Mouse (Mus musculus): ENCODE data around the gene Serinc3. TPM values are rescaled to one million over a fixed set of nuclear protein-coding genes. Genes with fewer than 3 reads are reported as not detected.
"Not testable (repeated sequence)": the region's sequence is repeated elsewhere in the genome, so short reads cannot be mapped to it uniquely, and the experiment has no call there.

The Serinc3 gene
- polyA plus RNA-seq, 1 experiment from 2014 or later: 26.8 TPM

GRCm38 (mm10) chr2:163631223-163631622 lies 13.7 kb downstream of the Serinc3 start:
- no peak overlapping the region for H3K4me3 ChIP-seq (ENCODE audit: low read depth, low read length)
- ATAC-seq (ENCODE audit: insufficient number of reproducible peaks, low FRiP score, low TSS enrichment, low read depth) (no peak), DNase-seq (ENCODE audit: low spot score) (no peak)
- no peaks in the 10 kb centered on the region for H3K4me1 ChIP-seq (ENCODE audit: control insufficient read depth, insufficient read depth, low read length)
- H3K4me2 ChIP-seq (ENCODE audit: low read depth, severe bottlenecking): no peak overlapping the region
- peaks cover 34% of the 10 kb centered on the region for H3K36me3 ChIP-seq (ENCODE audit: control insufficient read depth, insufficient read depth, low read length)
- WGBS: 88% methylated on average over 4 of the region's 4 CpGs
- H3K9ac ChIP-seq (ENCODE audit: low read length): no peak overlapping the region
- H3K9me3 ChIP-seq (ENCODE audit: control insufficient read depth, low read length): no peaks in the 10 kb centered on the region
- no peak overlapping the region for H3K27ac ChIP-seq (replicated peaks; ENCODE audit: low read depth, low read length)
- no peaks in the 10 kb centered on the region for H3K27me3 ChIP-seq (ENCODE audit: control insufficient read depth, insufficient read depth, low read length)

DNA sequence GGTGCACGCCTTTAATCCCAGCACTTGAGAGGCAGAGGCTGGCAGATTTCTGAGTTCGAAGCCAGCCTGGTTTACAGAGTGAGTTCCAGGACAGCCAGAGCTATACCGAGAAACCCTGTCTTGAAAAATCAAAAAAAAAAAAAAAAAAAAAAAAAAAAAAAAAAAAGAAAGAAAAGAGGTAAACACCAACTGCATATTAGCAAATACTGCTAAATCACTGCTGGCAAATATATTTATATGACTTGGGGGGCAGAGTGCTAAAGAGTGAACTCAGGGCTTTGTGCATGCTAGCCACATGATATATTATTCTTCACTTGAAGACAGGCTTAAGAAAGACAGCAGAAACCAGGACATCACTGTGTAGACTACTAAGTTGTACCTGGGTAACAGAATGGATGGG lies 23.5 kb downstream of the Serinc3 start:
- H3K9ac ChIP-seq (ENCODE audit: low read length); H3K4me1 ChIP-seq (ENCODE audit: control insufficient read depth, insufficient read depth, low read length); H3K27me3 ChIP-seq (ENCODE audit: control insufficient read depth, insufficient read depth, low read length); DNase-seq (ENCODE audit: low spot score); ATAC-seq (ENCODE audit: insufficient number of reproducible peaks, low FRiP score, low TSS enrichment, low read depth); H3K27ac ChIP-seq (replicated peaks; ENCODE audit: low read depth, low read length); H3K9me3 ChIP-seq (ENCODE audit: control insufficient read depth, low read length); H3K4me3 ChIP-seq (ENCODE audit: low read depth, low read length); H3K4me2 ChIP-seq (ENCODE audit: low read depth, severe bottlenecking): not testable (repeated sequence)
- H3K36me3 ChIP-seq (ENCODE audit: control insufficient read depth, insufficient read depth, low read length): peaks cover 12% of the 10 kb centered on the region; the same call in 1 of the 2 replicates
- WGBS: 91% methylated on average over 3 of the region's 3 CpGs

- peaks cover 12% of the 10 kb centered on the region; the same call in 1 of the 2 replicates for H3K36me3 ChIP-seq (ENCODE audit: control insufficient read depth, insufficient read depth, low read length)
Observed at GRCm38 (mm10) chr2:163620451-163620850, 24.5 kb downstream of the Serinc3 start.

GRCm38 (mm10) chr2:163617874-163618273 lies 27.1 kb downstream of the Serinc3 start:
- WGBS: 90% methylated on average over 4 of the region's 4 CpGs
- no peak overlapping the region for H3K4me2 ChIP-seq (ENCODE audit: low read depth, severe bottlenecking)
- H3K4me3 ChIP-seq (ENCODE audit: low read depth, low read length): no peak overlapping the region
- H3K9me3 ChIP-seq (ENCODE audit: control insufficient read depth, low read length): no peaks in the 10 kb centered on the region
- DNase-seq (ENCODE audit: low spot score): no peak
- H3K9ac ChIP-seq (ENCODE audit: low read length): no peak overlapping the region
- H3K4me1 ChIP-seq (ENCODE audit: control insufficient read depth, insufficient read depth, low read length): no peaks in the 10 kb centered on the region
- H3K36me3 ChIP-seq (ENCODE audit: control insufficient read depth, insufficient read depth, low read length): peaks cover 16% of the 10 kb centered on the region
- H3K27me3 ChIP-seq (ENCODE audit: control insufficient read depth, insufficient read depth, low read length): no peaks in the 10 kb centered on the region
- H3K27ac ChIP-seq (replicated peaks; ENCODE audit: low read depth, low read length): no peak overlapping the region
- no peak for ATAC-seq (ENCODE audit: insufficient number of reproducible peaks, low FRiP score, low TSS enrichment, low read depth)

More at GRCm38 (mm10) chr2:163620451-163620850, 24.5 kb downstream of the Serinc3 start:
- H3K27ac ChIP-seq (replicated peaks; ENCODE audit: low read depth, low read length): no peak overlapping the region
- DNase-seq (ENCODE audit: low spot score) (no peak), ATAC-seq (ENCODE audit: insufficient number of reproducible peaks, low FRiP score, low TSS enrichment, low read depth) (no peak)
- no peaks in the 10 kb centered on the region for H3K9me3 ChIP-seq (ENCODE audit: control insufficient read depth, low read length)
- WGBS: 85% methylated on average over 8 of the region's 8 CpGs
- no peaks in the 10 kb centered on the region for H3K4me1 ChIP-seq (ENCODE audit: control insufficient read depth, insufficient read depth, low read length)
- no peak overlapping the region for H3K4me3 ChIP-seq (ENCODE audit: low read depth, low read length)
- H3K4me2 ChIP-seq (ENCODE audit: low read depth, severe bottlenecking): no peak overlapping the region
- no peak overlapping the region for H3K9ac ChIP-seq (ENCODE audit: low read length)
- no peaks in the 10 kb centered on the region for H3K27me3 ChIP-seq (ENCODE audit: control insufficient read depth, insufficient read depth, low read length)

- no peak overlapping the region for H3K27ac ChIP-seq (replicated peaks; ENCODE audit: low read depth, low read length)
- H3K4me2 ChIP-seq (ENCODE audit: low read depth, severe bottlenecking): no peak overlapping the region
- H3K9me3 ChIP-seq (ENCODE audit: control insufficient read depth, low read length): no peaks in the 10 kb centered on the region
- 76% methylated on average over 3 of the region's 3 CpGs for WGBS
- no peak overlapping the region for H3K4me3 ChIP-seq (ENCODE audit: low read depth, low read length)
- DNase-seq (ENCODE audit: low spot score) (no peak), ATAC-seq (ENCODE audit: insufficient number of reproducible peaks, low FRiP score, low TSS enrichment, low read depth) (no peak)
- peaks cover 14% of the 10 kb centered on the region for H3K36me3 ChIP-seq (ENCODE audit: control insufficient read depth, insufficient read depth, low read length)
- H3K9ac ChIP-seq (ENCODE audit: low read length): no peak overlapping the region
- no peaks in the 10 kb centered on the region for H3K4me1 ChIP-seq (ENCODE audit: control insufficient read depth, insufficient read depth, low read length)
- H3K27me3 ChIP-seq (ENCODE audit: control insufficient read depth, insufficient read depth, low read length): no peaks in the 10 kb centered on the region
Observed at GRCm38 (mm10) chr2:163617232-163617863, 27.6 kb downstream of the Serinc3 start.

DNA sequence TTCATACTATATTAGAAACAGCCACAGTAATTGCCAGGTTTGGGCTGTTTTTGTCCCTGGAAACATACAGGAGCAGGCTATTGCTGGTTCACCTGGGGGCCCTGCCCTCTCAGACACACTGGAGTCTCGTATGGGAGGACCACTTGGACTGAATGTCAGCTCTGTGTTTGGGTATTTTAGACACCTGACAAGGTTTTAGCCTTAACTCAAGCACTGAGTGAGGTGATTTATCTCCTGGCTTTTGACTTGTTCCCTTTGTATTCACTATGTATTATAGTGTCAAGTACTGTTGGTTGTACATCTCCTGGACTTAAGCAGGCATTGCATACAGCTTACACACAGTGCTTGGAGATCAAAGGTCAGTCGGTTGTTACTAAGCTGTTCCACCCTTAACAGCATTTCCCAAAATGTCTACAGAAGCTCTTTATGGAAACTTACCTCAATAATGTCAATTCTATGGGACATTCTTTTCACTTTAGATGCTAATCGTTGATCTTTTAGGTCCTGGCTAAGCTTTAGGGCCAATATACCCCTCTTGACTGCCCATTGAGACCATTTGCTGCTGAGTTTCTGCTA lies 28.2 kb downstream of the Serinc3 start:
- ATAC-seq (ENCODE audit: insufficient number of reproducible peaks, low FRiP score, low TSS enrichment, low read depth) (no peak), DNase-seq (ENCODE audit: low spot score) (no peak)
- no peak overlapping the region for H3K4me2 ChIP-seq (ENCODE audit: low read depth, severe bottlenecking)
- no peak overlapping the region for H3K9ac ChIP-seq (ENCODE audit: low read length)
- 89% methylated on average over 3 of the region's 3 CpGs for WGBS
- H3K4me3 ChIP-seq (ENCODE audit: low read depth, low read length): no peak overlapping the region
- peaks cover 13% of the 10 kb centered on the region for H3K36me3 ChIP-seq (ENCODE audit: control insufficient read depth, insufficient read depth, low read length)
- H3K4me1 ChIP-seq (ENCODE audit: control insufficient read depth, insufficient read depth, low read length): no peaks in the 10 kb centered on the region
- no peak overlapping the region for H3K27ac ChIP-seq (replicated peaks; ENCODE audit: low read depth, low read length)
- H3K9me3 ChIP-seq (ENCODE audit: control insufficient read depth, low read length): no peaks in the 10 kb centered on the region
- no peaks in the 10 kb centered on the region for H3K27me3 ChIP-seq (ENCODE audit: control insufficient read depth, insufficient read depth, low read length)

DNA sequence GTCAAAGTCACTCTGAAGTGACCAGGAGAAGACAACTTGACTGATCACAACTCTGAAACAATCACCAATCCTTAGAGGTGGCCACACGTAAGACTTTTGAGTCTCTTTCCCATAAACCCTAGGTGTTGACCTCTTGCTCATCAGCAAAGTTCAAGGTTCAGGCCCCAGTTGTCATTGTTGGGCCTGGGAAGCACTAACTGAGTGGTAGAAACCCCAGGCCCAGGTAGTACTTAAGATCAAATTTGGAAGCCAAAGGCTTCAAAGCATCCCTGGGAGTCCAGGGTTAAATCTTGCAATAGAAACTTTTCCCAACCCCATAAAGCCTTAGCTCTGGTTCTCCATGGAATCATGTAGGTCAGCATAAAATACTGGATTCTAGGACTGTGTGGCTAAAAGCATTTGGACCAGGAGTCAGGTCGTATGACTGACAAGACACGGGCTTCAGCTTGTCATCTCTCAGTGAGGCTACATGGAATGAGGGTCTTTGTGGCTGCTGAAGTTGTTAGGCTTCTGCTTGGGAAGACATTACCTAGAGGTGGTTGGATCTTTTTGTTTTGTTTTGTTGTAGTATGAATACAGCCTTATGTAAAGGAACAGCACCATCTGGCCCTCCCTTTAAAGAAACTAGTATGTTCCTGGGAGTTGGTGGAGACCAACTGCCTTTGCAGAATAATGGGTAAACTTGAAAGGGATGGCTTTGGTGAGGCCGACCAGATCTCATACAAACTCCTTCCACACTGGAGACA lies 28.9 kb downstream of the Serinc3 start:
- Histone ChIP-seq H3K4me2 (ENCODE audit: low read depth, severe bottlenecking) (no peak overlapping the region), H3K9ac (ENCODE audit: low read length) (no peak overlapping the region), H3K4me1 (ENCODE audit: control insufficient read depth, insufficient read depth, low read length) (no peaks in the 10 kb centered on the region), H3K9me3 (ENCODE audit: control insufficient read depth, low read length) (no peaks in the 10 kb centered on the region), H3K27me3 (ENCODE audit: control insufficient read depth, insufficient read depth, low read length) (no peaks in the 10 kb centered on the region), H3K4me3 (ENCODE audit: low read depth, low read length) (no peak overlapping the region), H3K36me3 (ENCODE audit: control insufficient read depth, insufficient read depth, low read length) (peaks cover 13% of the 10 kb centered on the region), H3K27ac (replicated peaks; ENCODE audit: low read depth, low read length) (no peak overlapping the region)
- DNase-seq (ENCODE audit: low spot score) (no peak), ATAC-seq (ENCODE audit: insufficient number of reproducible peaks, low FRiP score, low TSS enrichment, low read depth) (no peak)
- 89% methylated on average over 4 of the region's 4 CpGs for WGBS

- H3K4me3 ChIP-seq (ENCODE audit: low read depth, low read length): no peak overlapping the region
- DNase-seq (ENCODE audit: low spot score): no peak
- H3K27ac ChIP-seq (replicated peaks; ENCODE audit: low read depth, low read length): no peak overlapping the region
- no peaks in the 10 kb centered on the region for H3K4me1 ChIP-seq (ENCODE audit: control insufficient read depth, insufficient read depth, low read length)
- WGBS: 94% methylated on average over 9 of the region's 9 CpGs
- peaks cover 11% of the 10 kb centered on the region for H3K36me3 ChIP-seq (ENCODE audit: control insufficient read depth, insufficient read depth, low read length)
- no peak for ATAC-seq (ENCODE audit: insufficient number of reproducible peaks, low FRiP score, low TSS enrichment, low read depth)
- no peak overlapping the region for H3K9ac ChIP-seq (ENCODE audit: low read length)
- H3K9me3 ChIP-seq (ENCODE audit: control insufficient read depth, low read length): no peaks in the 10 kb centered on the region
- no peaks in the 10 kb centered on the region for H3K27me3 ChIP-seq (ENCODE audit: control insufficient read depth, insufficient read depth, low read length)
- no peak overlapping the region for H3K4me2 ChIP-seq (ENCODE audit: low read depth, severe bottlenecking)
Observed at GRCm38 (mm10) chr2:163615401-163615800, 29.5 kb downstream of the Serinc3 start.
